Mouse (Mus musculus): ENCODE measurements around the gene Cebpg. TPM values are rescaled to one million over a fixed set of nuclear protein-coding genes. Genes with fewer than 3 reads are reported as not detected.

The Cebpg gene
- polyA plus RNA-seq, 1 experiment, result 8.0 TPM

GRCm38 (mm10) chr7:35084565-35085360 is 28.4 kb upstream of the Cebpg start:
- Histone ChIP-seq H3K27ac (ENCODE audit: insufficient read depth, low read depth, low read length) (no peak overlapping the region), H3K36me3 (ENCODE audit: control insufficient read depth, insufficient read depth, low read length) (no peaks in the 10 kb centered on the region), H3K27me3 (ENCODE audit: control insufficient read depth, insufficient read depth, low read length) (no peaks in the 10 kb centered on the region), H3K4me3 (ENCODE audit: low read depth, low read length) (no peak overlapping the region), H3K4me1 (ENCODE audit: control insufficient read depth, insufficient read depth, insufficient read length, low read length) (peaks cover 11% of the 10 kb centered on the region; the same call in 1 of the 2 replicates)
- 61% methylated on average over 12 of the region's 12 CpGs for WGBS
- no peak for TF ChIP-seq CTCF (IDR thresholded peaks at IDR 0.05; ENCODE audit: extremely low read depth, insufficient read length, insufficient replicate concordance, low read depth, low read length)
- no peak for TF ChIP-seq POLR2A (IDR thresholded peaks at IDR 0.05; ENCODE audit: low read depth, low read length)

- 40% methylated on average over 9 of the region's 9 CpGs for WGBS
- peaks cover 9% of the 10 kb centered on the region; the same call in 1 of the 2 replicates for H3K4me1 ChIP-seq (ENCODE audit: control insufficient read depth, insufficient read depth, insufficient read length, low read length)
- H3K36me3 ChIP-seq (ENCODE audit: control insufficient read depth, insufficient read depth, low read length), result no peaks in the 10 kb centered on the region
- H3K27me3 ChIP-seq (ENCODE audit: control insufficient read depth, insufficient read depth, low read length), result no peaks in the 10 kb centered on the region
- peak overlapping the region; percentile 90 for H3K27ac ChIP-seq (ENCODE audit: insufficient read depth, low read depth, low read length)
- TF ChIP-seq CTCF (IDR thresholded peaks at IDR 0.05; ENCODE audit: extremely low read depth, insufficient read length, insufficient replicate concordance, low read depth, low read length) (no peak), POLR2A (IDR thresholded peaks at IDR 0.05; ENCODE audit: low read depth, low read length) (no peak)
- H3K4me3 ChIP-seq (ENCODE audit: low read depth, low read length), result no peak overlapping the region
Observed at GRCm38 (mm10) chr7:35081406-35082104, 25.2 kb upstream of the Cebpg start.

DNA sequence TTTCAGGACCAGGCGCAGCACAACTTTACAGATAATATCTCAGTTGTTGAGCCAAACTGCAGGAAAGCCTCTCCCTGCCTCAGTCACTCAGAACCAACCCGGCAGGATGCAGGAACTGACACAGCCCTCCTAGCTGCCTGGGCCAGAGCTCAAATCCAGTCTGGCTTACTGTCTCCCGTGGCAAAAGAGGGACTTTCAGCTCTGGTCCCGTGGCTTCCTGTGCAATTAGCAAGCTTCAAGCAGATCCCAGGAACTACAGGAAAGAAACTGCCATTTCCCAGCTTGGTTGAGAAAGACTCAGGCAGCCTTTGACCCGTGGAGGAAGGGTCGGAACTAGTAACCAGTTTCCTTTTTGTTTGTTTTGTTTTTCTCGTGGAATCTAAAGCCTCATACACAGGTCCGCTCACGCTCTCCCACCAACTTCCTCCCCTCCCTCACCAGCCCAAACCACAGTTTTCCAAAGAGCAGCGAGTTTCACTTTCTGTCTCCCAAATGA is 24.5 kb upstream of the Cebpg start:
- no peaks in the 10 kb centered on the region for H3K27me3 ChIP-seq (ENCODE audit: control insufficient read depth, insufficient read depth, low read length)
- no peaks in the 10 kb centered on the region for H3K36me3 ChIP-seq (ENCODE audit: control insufficient read depth, insufficient read depth, low read length)
- H3K4me3 ChIP-seq (ENCODE audit: low read depth, low read length), result peak overlapping the region; percentile 51
- 3% methylated on average over 10 of the region's 10 CpGs for WGBS
- H3K4me1 ChIP-seq (ENCODE audit: control insufficient read depth, insufficient read depth, insufficient read length, low read length), result peaks cover 8% of the 10 kb centered on the region; the same call in 1 of the 2 replicates
- H3K27ac ChIP-seq (ENCODE audit: insufficient read depth, low read depth, low read length), result peak overlapping the region; percentile 90
- TF ChIP-seq CTCF (IDR thresholded peaks at IDR 0.05; ENCODE audit: extremely low read depth, insufficient read length, insufficient replicate concordance, low read depth, low read length), result no peak
- TF ChIP-seq POLR2A (IDR thresholded peaks at IDR 0.05; ENCODE audit: low read depth, low read length), result peak; percentile 46; the same call in 1 of the 2 replicates

DNA sequence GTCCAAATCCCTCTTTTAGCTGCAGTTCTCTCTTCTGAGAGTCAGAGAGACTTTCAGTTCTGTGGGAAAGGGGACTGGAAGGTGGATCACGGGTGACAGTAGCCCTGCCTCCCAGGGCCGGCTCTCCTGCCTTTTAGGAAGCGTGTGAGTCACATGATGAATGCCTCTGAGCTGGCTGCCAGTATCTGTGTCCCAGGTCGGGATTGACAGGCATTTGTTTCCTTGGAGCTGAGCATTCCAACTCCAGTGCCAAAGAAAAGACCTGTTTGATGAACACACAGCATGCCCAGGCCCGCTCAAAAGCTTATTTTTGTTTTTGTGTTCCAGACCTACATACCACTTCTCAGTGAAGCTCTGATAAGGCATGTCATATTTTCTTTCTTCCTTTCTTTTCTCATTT is 20.3 kb upstream of the Cebpg start:
- TF ChIP-seq CTCF (IDR thresholded peaks at IDR 0.05; ENCODE audit: extremely low read depth, insufficient read length, insufficient replicate concordance, low read depth, low read length), result no peak
- TF ChIP-seq POLR2A (IDR thresholded peaks at IDR 0.05; ENCODE audit: low read depth, low read length), result no peak
- 63% methylated on average over 5 of the region's 5 CpGs for WGBS
- H3K36me3 ChIP-seq (ENCODE audit: control insufficient read depth, insufficient read depth, low read length), result no peaks in the 10 kb centered on the region

GRCm38 (mm10) chr7:35066640-35067212 is 10.4 kb upstream of the Cebpg start:
- TF ChIP-seq POLR2A (IDR thresholded peaks at IDR 0.05; ENCODE audit: low read depth, low read length) (no peak), CTCF (IDR thresholded peaks at IDR 0.05; ENCODE audit: extremely low read depth, insufficient read length, insufficient replicate concordance, low read depth, low read length) (no peak)
- Histone ChIP-seq H3K27me3 (ENCODE audit: control insufficient read depth, insufficient read depth, low read length) (no peaks in the 10 kb centered on the region), H3K27ac (ENCODE audit: insufficient read depth, low read depth, low read length) (no peak overlapping the region), H3K36me3 (ENCODE audit: control insufficient read depth, insufficient read depth, low read length) (no peaks in the 10 kb centered on the region), H3K4me1 (ENCODE audit: control insufficient read depth, insufficient read depth, insufficient read length, low read length) (peaks cover 3% of the 10 kb centered on the region; the same call in 1 of the 2 replicates), H3K4me3 (ENCODE audit: low read depth, low read length) (no peak overlapping the region)
- 81% methylated on average over 8 of the region's 8 CpGs for WGBS

More for the DNA sequence above, 20.3 kb upstream of the Cebpg start:
- H3K4me3 ChIP-seq (ENCODE audit: low read depth, low read length), result no peak overlapping the region
- no peaks in the 10 kb centered on the region for H3K27me3 ChIP-seq (ENCODE audit: control insufficient read depth, insufficient read depth, low read length)
- no peak overlapping the region for H3K27ac ChIP-seq (ENCODE audit: insufficient read depth, low read depth, low read length)
- peaks cover 4% of the 10 kb centered on the region; the same call in 1 of the 2 replicates for H3K4me1 ChIP-seq (ENCODE audit: control insufficient read depth, insufficient read depth, insufficient read length, low read length)

GRCm38 (mm10) chr7:35065958-35066357 is 9.6 kb upstream of the Cebpg start:
- TF ChIP-seq CTCF (IDR thresholded peaks at IDR 0.05; ENCODE audit: extremely low read depth, insufficient read length, insufficient replicate concordance, low read depth, low read length), result no peak
- TF ChIP-seq POLR2A (IDR thresholded peaks at IDR 0.05; ENCODE audit: low read depth, low read length), result no peak
- Histone ChIP-seq H3K4me1 (ENCODE audit: control insufficient read depth, insufficient read depth, insufficient read length, low read length) (peaks cover 3% of the 10 kb centered on the region; the same call in 1 of the 2 replicates), H3K27ac (ENCODE audit: insufficient read depth, low read depth, low read length) (no peak overlapping the region), H3K4me3 (ENCODE audit: low read depth, low read length) (no peak overlapping the region), H3K36me3 (ENCODE audit: control insufficient read depth, insufficient read depth, low read length) (no peaks in the 10 kb centered on the region), H3K27me3 (ENCODE audit: control insufficient read depth, insufficient read depth, low read length) (no peaks in the 10 kb centered on the region)
- 90% methylated on average over 3 of the region's 3 CpGs for WGBS

All from small intestine, adult 2 months (tissue).